Mouse (Mus musculus): ENCODE measurements around the gene Cd27. TPM values are rescaled to one million over a fixed set of nuclear protein-coding genes. Genes with fewer than 3 reads are reported as not detected.

Cd27 gene
- 0.38 and 0.43 TPM in 2 replicates for polyA plus RNA-seq (2021; fragmentation: Nextera tagmentation)
- long read RNA-seq, experiment 1, result 0 reads
- long read RNA-seq, experiment 2, partial matches to known transcripts, result 0 of 2 reads
- long read RNA-seq, experiment 2, other reads (novel, unspliced or antisense), result 2 of 2 reads

GRCm38 (mm10) chr6:125236782-125237181 lies at the start of gene Cd27:
Gene Cd27 (minus strand): TSS chr6:125237010.

GRCm38 (mm10) chr6:125285890-125286289 lies 49.1 kb upstream of the Cd27 start, which contains the start of gene Tuba3a:
Gene Tuba3a (minus strand): TSS chr6:125286042.

GRCm38 (mm10) chr6:125231117-125232044 lies 5.4 kb downstream of the Cd27 start, which contains the start of gene Tapbpl:
Gene Tapbpl (minus strand): TSS chr6:125231860.

GRCm38 (mm10) chr6:125215148-125215954 lies 21.5 kb downstream of the Cd27 start, which contains the start of gene Vamp1:
Gene Vamp1 (plus strand): TSS chr6:125215551.

GRCm38 (mm10) chr6:125191332-125192015 lies 45.3 kb downstream of the Cd27 start, which contains the start of the genes Ncapd2 and Mrpl51:
Gene Ncapd2 (minus strand): TSS chr6:125191701.
Gene Mrpl51 (plus strand): TSS chr6:125191801.

Small RNAs within 50 kb of the gene (microRNA-seq; reads per million reads assigned to microRNA genes)
- gene Mir3098, result 0.64 reads per million
- gene Mir8113, result not detected

Other genes starting within 250 kb of the Cd27 start
- 40.7 and 47.6 TPM in 2 replicates for gene Pianp, start 240.3 kb downstream of the Cd27 start, polyA plus RNA-seq (2021; fragmentation: Nextera tagmentation)
- gene Zfp384, start 227.9 kb downstream of the Cd27 start, polyA plus RNA-seq (2021; fragmentation: Nextera tagmentation), result 7.6 and 8.3 TPM in 2 replicates
- 54.3 and 56.6 TPM in 2 replicates for gene Ing4, start 197.2 kb downstream of the Cd27 start, polyA plus RNA-seq (2021; fragmentation: Nextera tagmentation)
- 0.72 and 1.4 TPM in 2 replicates for gene Acrbp, start 187.3 kb downstream of the Cd27 start, polyA plus RNA-seq (2021; fragmentation: Nextera tagmentation)
- 1.1 and 2.0 TPM in 2 replicates for gene Lpar5, start 169.1 kb downstream of the Cd27 start, polyA plus RNA-seq (2021; fragmentation: Nextera tagmentation)
- gene Chd4, start 141.0 kb downstream of the Cd27 start, polyA plus RNA-seq (2021; fragmentation: Nextera tagmentation), result 62.8 and 65.4 TPM in 2 replicates
- 18.4 and 19.1 TPM in 2 replicates for gene Nop2, start 105.1 kb downstream of the Cd27 start, polyA plus RNA-seq (2021; fragmentation: Nextera tagmentation)
- 19.3 and 22.8 TPM in 2 replicates for gene Iffo1, start 91.8 kb downstream of the Cd27 start, polyA plus RNA-seq (2021; fragmentation: Nextera tagmentation)
- gene Gapdh, start 70.5 kb downstream of the Cd27 start, polyA plus RNA-seq (2021; fragmentation: Nextera tagmentation), result 2,583 and 3,039 TPM in 2 replicates
- 2.8 and 3.0 TPM in 2 replicates for gene Ncapd2, start 45.3 kb downstream of the Cd27 start, polyA plus RNA-seq (2021; fragmentation: Nextera tagmentation)
- 131 and 135 TPM in 2 replicates for gene Mrpl51, start 45.2 kb downstream of the Cd27 start, polyA plus RNA-seq (2021; fragmentation: Nextera tagmentation)
- 30.9 and 31.2 TPM in 2 replicates for gene Vamp1, start 21.5 kb downstream of the Cd27 start, polyA plus RNA-seq (2021; fragmentation: Nextera tagmentation)
- 5.3 and 6.1 TPM in 2 replicates for gene Tapbpl, start 5.2 kb downstream of the Cd27 start, polyA plus RNA-seq (2021; fragmentation: Nextera tagmentation)
- 0.09 and 0.15 TPM in 2 replicates for gene Tuba3a, start 49.0 kb upstream of the Cd27 start, polyA plus RNA-seq (2021; fragmentation: Nextera tagmentation)
- 5.4 and 6.4 TPM in 2 replicates for gene Ltbr, start 76.9 kb upstream of the Cd27 start, polyA plus RNA-seq (2021; fragmentation: Nextera tagmentation)
- 3.4 and 4.3 TPM in 2 replicates for gene Scnn1a, start 83.6 kb upstream of the Cd27 start, polyA plus RNA-seq (2021; fragmentation: Nextera tagmentation)
- 7.2 and 7.7 TPM in 2 replicates for gene Tnfrsf1a, start 112.4 kb upstream of the Cd27 start, polyA plus RNA-seq (2021; fragmentation: Nextera tagmentation)
- 0.04 and 0.11 TPM in 2 replicates for gene Plekhg6, start 143.8 kb upstream of the Cd27 start, polyA plus RNA-seq (2021; fragmentation: Nextera tagmentation)

Measured in layer of hippocampus, adult 6 months (tissue).